Mouse (Mus musculus) kidney, adult 18-20 months (tissue): ENCODE results near the gene Grip1.

Source experiments
- DNase-seq: peaks from one replicate; pipeline ENCODE4 v3.0.0; 2021

Grip1 gene

GRCm38 (mm10) chr10:119779657-119780056 lies 326.0 kb downstream of the Grip1 start:
- DNase-seq: no peak

DNA sequence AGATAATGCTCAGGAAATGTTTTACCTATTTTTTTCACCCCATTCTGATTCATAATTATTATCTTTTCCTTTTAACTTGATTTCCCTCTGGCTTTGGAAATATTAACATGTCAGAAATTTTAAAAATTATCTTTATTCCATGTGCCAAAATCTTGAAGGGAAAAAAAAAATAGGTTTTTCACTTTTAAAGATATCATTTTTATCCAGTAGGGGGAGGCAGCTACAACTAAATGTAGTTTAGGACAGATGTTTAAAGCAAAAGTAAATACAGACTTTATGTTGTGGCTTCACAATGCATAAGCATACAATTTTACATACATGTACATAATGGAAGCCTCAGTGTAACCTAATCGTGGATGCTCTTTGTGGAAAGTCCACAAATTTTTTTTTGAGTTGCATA lies 336.9 kb downstream of the Grip1 start:
- no peak for DNase-seq

GRCm38 (mm10) chr10:119802421-119802820 lies 348.8 kb downstream of the Grip1 start:
- no peak for DNase-seq

DNA sequence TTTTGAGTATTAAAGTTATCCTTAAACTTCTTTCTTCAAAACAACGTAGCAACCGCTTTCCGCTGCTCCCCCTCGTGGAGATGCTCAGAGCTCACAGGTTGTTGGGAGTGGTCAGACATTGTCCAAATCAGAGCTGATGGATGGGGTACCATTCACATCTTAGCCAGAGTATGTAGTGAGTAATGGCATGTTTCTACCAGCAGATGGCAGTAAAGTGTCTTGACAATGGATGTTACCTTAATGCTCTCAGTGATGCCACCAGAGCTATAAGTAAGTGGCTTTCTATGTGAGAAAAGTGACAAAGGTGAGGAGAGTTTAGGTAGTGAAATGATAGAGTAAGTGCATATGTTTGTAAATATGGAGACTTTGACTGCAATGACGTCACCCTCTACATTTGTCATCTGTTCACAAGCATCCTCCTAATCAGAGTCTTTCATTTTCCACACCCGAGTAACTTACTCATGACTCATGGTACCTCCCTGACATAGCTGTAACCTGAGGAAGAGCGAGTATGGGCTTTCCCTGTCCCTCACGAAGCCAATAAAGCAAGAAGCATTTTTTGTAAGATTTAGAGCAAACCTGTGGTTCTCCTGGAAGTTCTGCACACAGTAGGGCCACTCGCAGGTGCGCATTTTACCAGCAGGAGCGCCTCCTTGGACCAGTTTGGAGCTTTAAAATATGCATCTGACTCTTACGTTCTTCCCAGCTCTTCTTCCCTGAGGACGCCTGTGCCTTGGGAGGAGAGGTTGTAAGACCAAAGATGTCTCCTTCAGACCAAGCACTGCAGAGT lies 350.2 kb downstream of the Grip1 start:
- DNase-seq: no peak

GRCm38 (mm10) chr10:119804423-119804814 lies 350.8 kb downstream of the Grip1 start:
- no peak for DNase-seq

DNA sequence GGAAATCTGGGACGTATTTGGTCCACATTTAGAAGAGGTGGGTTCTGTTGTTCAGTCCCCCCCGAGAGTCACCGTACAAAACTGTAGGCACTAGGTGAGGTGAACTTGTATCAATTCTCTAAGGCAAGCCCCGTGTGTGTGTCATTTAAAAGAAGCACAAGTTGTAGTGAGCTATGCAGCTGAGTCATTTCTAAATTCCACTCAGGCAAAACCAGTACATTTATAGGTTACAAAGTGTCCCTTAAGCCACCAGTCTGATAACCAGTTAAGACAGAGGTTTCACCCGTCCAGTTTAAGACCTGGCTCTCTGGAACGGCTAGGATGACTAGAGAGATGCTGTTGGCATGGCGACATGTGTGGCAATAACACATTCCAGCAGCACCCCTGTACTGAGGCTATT lies 351.5 kb downstream of the Grip1 start:
- no peak for DNase-seq

GRCm38 (mm10) chr10:119806151-119806550 lies 352.5 kb downstream of the Grip1 start:
- DNase-seq: no peak

- no peak for DNase-seq
Measured at GRCm38 (mm10) chr10:119808384-119808783, 354.8 kb downstream of the Grip1 start.

DNA sequence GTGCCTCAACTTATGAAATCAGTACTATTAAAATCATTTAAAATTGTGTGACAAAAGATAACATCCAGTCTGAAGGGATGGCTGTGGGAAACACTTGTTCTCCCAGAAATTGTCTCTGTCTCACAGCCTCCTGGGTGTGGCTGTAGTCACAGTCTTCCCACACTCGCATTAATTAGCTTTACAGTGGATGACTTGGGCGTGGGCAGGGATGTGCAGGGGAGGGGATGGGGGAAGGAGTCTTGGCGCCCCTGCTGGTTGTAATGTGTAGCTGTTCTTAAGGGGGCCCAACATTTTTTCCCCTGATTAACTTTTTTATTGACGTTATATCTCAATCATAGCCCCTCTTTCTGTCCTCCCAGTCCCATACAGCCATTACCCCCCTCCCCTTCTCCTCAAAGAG lies 360.5 kb downstream of the Grip1 start:
- no peak for DNase-seq

- DNase-seq: peak; percentile 64
Measured at GRCm38 (mm10) chr10:119816001-119816400, 362.4 kb downstream of the Grip1 start.

DNA sequence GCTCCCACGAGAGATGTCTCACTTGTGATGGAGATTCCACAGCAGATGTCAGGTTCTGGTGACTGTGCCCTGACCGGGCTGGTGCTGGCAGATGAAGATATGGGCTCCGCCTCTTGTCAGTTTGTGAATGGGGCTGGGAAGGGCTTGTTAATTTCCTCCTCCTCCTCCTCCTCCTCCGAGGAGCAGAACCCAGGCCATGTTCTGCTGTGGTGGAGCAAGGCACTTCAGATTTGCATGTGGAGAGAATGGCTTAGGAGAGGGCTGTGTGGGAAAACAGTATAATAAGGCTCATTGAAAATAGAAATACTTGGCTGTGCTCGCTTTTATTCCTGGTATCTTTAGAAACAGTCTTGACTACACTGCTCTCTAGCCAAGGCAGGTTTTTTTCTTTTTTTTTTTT lies 364.8 kb downstream of the Grip1 start:
- DNase-seq: no peak

GRCm38 (mm10) chr10:119819102-119819681 lies 365.6 kb downstream of the Grip1 start:
- peak; percentile 31 for DNase-seq

GRCm38 (mm10) chr10:119819740-119820139 lies 366.1 kb downstream of the Grip1 start:
- DNase-seq: peak; percentile 10

DNA sequence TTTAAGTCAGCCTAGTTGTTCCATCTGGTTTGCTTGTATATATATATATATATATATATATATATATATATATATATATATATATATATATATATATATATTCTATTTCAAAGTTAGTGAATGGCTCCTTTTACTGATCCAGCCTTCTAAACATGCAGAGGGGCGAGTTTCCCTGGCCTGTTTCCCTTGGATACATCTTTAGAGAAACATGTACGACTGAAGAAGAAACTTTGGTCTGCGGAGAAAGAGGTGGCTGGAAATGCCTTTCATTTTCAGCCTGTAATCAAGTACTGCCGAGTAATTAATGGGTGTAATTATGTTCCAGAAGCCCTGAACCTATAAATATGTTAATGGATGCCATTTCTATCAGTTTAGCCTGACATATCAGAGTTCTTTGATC lies 366.8 kb downstream of the Grip1 start:
- no peak for DNase-seq

- no peak for DNase-seq
Measured at GRCm38 (mm10) chr10:119823691-119824090, 370.1 kb downstream of the Grip1 start.

- no peak for DNase-seq
Measured at GRCm38 (mm10) chr10:119824521-119824920, 370.9 kb downstream of the Grip1 start.

- DNase-seq: peak; percentile 59
Measured at GRCm38 (mm10) chr10:119830388-119830956, 376.8 kb downstream of the Grip1 start.

GRCm38 (mm10) chr10:119831086-119831485 lies 377.5 kb downstream of the Grip1 start:
- no peak for DNase-seq

DNA sequence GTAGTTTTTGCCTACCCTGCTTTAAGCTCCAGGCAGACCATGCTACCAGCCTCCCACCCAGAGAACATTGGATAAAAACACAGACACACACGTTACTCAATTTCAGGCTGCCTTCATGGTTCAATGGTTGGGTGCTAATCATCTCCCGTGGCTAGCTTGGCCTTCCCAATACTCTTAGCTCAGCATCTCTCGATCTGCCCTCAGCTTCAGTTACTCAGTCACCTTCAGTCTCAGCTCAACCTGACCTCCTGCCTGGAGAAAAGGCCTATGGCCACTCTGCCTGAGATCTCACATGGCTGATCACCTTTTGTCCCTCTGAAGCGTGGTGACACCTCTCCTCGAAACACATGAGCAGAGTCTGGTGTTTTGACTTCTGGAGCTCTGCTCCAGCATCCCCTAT lies 379.7 kb downstream of the Grip1 start:
- peak; percentile 8 for DNase-seq

DNA sequence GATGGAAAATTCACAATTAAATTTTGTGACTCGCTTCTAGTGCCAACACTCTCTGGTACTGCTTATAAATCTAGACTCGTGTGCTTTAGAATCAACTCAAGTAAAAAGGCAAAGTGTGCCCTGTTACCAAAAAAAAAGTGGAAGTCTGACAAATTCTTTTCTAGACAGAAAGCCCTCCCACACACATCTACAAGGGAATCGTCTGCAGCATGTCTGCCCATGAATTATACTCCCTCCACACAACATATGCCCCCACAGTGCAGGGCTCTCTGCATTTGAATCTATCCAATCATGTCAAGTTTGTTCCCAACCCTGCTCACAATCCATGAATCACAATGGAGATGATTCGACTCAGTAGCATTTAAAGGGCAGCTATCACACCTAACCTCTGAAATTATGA lies 380.5 kb downstream of the Grip1 start:
- no peak for DNase-seq

DNA sequence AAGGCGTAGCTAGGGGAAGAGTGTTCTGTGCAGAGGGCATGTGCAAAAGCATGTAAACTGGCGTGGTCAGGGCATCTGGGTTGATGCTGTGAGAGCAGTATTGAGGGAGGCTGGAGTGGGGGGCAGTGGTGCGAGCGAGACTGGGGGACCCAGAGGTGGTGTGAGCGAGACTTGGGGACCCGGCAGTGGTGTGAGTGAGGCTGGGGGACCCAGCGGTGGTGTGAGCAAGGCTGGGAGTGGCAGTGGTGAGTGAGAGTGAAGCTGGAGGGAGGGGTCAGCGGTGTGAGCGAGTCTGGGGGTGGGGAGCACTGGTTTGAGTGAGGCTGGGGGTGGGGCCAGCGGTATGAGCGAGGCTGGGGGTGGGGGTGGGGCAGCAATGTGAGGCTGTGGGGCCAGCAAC lies 386.0 kb downstream of the Grip1 start:
- no peak for DNase-seq

DNA sequence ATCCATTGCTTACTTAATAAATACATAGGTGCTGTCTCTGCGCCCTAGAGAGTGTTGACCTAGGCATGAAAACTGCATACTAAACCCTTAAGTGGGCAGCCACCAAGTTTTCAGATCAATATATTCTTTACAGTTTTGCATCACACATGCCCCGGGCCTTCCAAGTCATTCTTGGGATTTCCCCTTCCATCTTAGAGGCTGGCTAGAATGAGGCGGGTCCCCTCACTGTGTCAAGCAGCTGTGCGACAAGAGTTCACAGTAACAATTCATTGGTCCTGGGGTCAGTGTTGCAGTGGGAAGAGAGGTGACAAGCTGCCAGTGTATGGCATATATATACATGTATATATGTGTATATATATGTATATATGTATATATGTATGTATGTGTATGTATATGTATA lies 388.4 kb downstream of the Grip1 start:
- no peak for DNase-seq

DNA sequence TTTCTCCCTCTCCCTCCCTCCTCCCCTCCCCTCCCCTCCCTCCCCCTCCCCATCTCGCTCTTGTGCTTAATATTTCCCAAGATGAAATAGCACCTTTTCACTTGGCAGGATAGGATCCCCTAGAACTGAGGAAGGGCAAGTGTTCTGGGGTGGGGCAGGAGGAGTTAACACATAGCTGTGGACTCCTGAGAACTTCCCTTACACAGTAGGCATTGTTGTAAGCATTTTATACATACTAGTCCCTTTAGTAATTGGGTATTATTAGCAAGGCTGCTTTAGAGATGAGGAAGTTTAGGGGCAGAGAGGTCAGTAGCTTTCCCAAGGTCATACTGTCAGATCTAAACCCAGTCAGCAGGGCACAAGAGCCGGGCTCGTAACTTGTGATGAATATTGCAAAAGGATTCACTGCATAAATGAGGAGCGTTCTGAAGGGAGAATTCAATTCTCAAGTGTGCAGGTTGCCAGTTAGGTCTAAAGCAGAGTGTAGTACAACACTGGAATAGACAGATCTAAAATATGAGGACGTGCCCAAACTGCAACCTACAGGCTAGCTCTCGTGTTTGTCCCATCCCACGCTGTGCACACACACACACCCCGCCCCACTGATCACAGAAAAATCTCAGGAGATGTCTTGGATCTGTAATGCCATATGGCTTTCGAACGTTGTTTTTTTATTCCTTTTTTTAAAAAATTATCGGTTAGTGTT lies 392.2 kb downstream of the Grip1 start:
- no peak for DNase-seq

GRCm38 (mm10) chr10:119851594-119851993 lies 398.0 kb downstream of the Grip1 start:
- DNase-seq: no peak
